Mouse (Mus musculus): ENCODE measurements around the gene Ascc2. TPM values are rescaled to one million over a fixed set of nuclear protein-coding genes. Genes with fewer than 3 reads are reported as not detected.

Ascc2 gene
- 38.0 and 41.3 TPM in 2 replicates for polyA plus RNA-seq (2012; rRNA removed)

GRCm38 (mm10) chr11:4637534-4638234 lies at the start of gene Ascc2:
Gene Ascc2 (plus strand): TSS chr11:4637747.

GRCm38 (mm10) chr11:4594608-4595500 lies 42.7 kb upstream of the Ascc2 start, which contains the start of gene Mtmr3:
Gene Mtmr3 (minus strand): TSS chr11:4594863.

GRCm38 (mm10) chr11:4620017-4620485 lies 17.5 kb upstream of the Ascc2 start, which contains the start of gene Gm11032:
Gene Gm11032 (plus strand): TSS chr11:4620067.

GRCm38 (mm10) chr11:4704072-4704964 lies 66.8 kb downstream of the Ascc2 start, which contains the start of the genes Uqcr10 and Zmat5:
Gene Uqcr10 (minus strand): TSS chr11:4704342.
Gene Zmat5 (plus strand): TSS chr11:4704678.

Other genes with a start within 250 kb of the Ascc2 start
- 0.26 and 0.29 TPM in 2 replicates for gene Hormad2, start 196.6 kb upstream of the Ascc2 start, polyA plus RNA-seq (2012; rRNA removed)
- 27.3 and 35.0 TPM in 2 replicates for gene Mtmr3, start 42.9 kb upstream of the Ascc2 start, polyA plus RNA-seq (2012; rRNA removed)
- not detected in 2 replicates for gene Gm11032, start 17.7 kb upstream of the Ascc2 start, polyA plus RNA-seq (2012; rRNA removed)
- 378 and 669 TPM in 2 replicates for gene Uqcr10, start 66.6 kb downstream of the Ascc2 start, polyA plus RNA-seq (2012; rRNA removed)
- gene Zmat5, start 66.9 kb downstream of the Ascc2 start, polyA plus RNA-seq (2012; rRNA removed), result 43.1 and 52.1 TPM in 2 replicates
- gene Cabp7, start 109.0 kb downstream of the Ascc2 start, polyA plus RNA-seq (2012; rRNA removed), result 0.92 and 1.8 TPM in 2 replicates
- 68.3 and 69.6 TPM in 2 replicates for gene Nf2, start 211.8 kb downstream of the Ascc2 start, polyA plus RNA-seq (2012; rRNA removed)
- 64.9 and 65.5 TPM in 2 replicates for gene Nipsnap1, start 236.2 kb downstream of the Ascc2 start, polyA plus RNA-seq (2012; rRNA removed)